Mouse (Mus musculus): ENCODE measurements around the gene 4930486L24Rik. TPM values are rescaled to one million over a fixed set of nuclear protein-coding genes. Genes with fewer than 3 reads are reported as not detected.
"Not testable (repeated sequence)": the region's sequence is repeated elsewhere in the genome, so short reads cannot be mapped to it uniquely, and the experiment has no call there.

Gene 4930486L24Rik
- not detected in 2 replicates for polyA plus RNA-seq (2012)

GRCm38 (mm10) chr13:60864281-60864680, at the start of gene 4930486L24Rik:
Gene 4930486L24Rik (minus strand): TSS chr13:60864475.
- no peak for TF ChIP-seq GATA1 (IDR thresholded peaks at IDR 0.05; ENCODE audit: low read length)

GRCm38 (mm10) chr13:60904780-60905179, 40.5 kb upstream of the 4930486L24Rik start, which contains the start of gene Tpbpb:
Gene Tpbpb (minus strand): TSS chr13:60904880.
- not testable (repeated sequence) for TF ChIP-seq GATA1 (IDR thresholded peaks at IDR 0.05; ENCODE audit: low read length)

DNA sequence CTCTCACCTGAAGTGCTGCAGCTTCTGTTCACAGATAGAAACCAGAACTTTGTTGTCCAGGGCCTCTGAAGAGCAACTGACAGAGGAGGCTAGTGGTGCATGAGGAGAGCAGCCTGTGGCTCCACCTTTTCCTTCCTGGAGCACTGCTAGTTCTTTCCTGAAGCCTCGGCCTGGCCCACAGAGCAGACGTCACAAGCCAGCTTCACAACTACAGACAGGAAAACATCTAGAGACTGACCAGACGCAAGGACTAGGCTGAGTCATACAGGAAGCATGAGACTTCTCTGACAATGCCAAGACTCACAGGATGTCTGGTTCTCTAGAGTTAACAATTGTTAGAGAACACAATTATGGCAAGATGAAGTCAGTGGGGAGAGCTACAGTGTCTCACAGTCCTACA, 33.1 kb upstream of the 4930486L24Rik start, which contains the start of gene Ctla2b:
Gene Ctla2b (minus strand): TSS at position 120 of the 400 bp plus-strand sequence.
- no peak for TF ChIP-seq GATA1 (IDR thresholded peaks at IDR 0.05; ENCODE audit: low read length)

DNA sequence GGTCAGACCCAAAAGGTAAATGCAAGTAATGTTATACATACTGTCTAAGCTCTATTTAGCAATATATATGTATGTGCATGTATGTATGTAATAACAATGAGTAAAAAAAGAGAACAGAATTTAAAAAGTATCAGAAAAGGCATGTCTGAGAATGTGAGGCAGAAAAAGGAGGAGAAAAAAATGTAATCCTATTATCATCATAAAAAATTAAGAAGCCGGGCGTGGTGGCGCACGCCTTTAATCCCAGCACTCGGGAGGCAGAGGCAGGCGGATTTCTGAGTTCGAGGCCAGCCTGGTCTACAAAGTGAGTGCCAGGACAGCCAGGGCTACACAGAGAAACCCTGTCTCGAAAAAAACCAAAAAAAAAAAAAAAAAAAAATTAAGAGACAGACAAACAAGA, 32.5 kb upstream of the 4930486L24Rik start, which contains the start of gene Gm49392:
Gene Gm49392 (minus strand): TSS at position 101 of the 400 bp plus-strand sequence.
- not testable (repeated sequence) for TF ChIP-seq GATA1 (IDR thresholded peaks at IDR 0.05; ENCODE audit: low read length)

DNA sequence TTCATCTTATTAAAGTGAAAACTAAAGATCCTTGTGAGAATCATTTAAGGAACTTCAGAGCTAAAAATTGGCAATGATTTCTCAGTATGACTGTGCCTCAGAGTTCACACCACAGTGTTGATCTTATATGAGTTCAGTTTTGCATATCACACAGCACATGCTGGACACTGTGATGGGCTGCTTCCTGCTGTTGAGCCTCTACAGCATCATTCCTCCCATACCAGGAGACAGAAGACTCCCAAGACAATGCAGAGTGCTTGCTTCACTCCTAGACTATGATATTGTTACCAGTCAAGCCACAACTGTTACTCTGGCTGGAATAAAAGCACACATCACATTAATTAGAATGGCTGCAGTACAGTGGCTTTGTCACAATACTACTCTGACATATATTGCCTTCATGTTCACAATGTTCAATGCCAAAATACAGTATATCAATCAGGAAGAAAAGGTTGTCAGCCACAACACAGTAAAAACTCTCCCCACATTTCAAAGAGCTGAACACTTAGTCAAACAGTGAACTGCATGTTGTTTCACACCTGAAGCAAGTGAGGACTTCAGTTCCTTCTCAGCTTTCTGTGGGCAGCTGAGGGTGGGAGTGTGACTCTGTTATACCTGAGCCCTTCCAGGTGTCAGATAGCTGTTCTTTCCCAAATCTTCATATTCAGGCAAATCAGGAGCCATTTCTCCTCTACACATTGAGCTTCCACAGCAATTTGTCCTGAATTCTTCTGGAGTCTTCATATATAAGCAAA, 31.3 kb upstream of the 4930486L24Rik start:
- TF ChIP-seq GATA1 (IDR thresholded peaks at IDR 0.05; ENCODE audit: low read length) = no peak

DNA sequence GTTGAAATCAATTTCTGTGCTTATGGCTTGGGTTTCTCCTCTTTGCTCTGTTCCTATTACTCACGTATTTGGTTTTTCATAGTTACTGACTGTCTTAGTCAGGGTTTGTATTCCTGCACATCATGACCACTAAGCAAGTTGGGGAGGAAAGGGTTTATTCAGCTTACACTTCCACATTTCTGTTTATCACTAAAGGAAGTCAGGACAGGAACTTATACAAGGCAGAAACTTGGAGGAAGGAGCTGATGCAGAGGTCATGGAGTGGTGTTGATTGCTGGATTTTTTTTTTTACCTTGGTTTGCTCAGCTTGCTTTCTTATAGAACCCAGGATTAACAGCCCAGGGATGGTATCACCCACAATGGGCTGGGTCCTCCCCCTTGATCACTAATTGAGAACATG, 28.0 kb upstream of the 4930486L24Rik start:
- TF ChIP-seq GATA1 (IDR thresholded peaks at IDR 0.05; ENCODE audit: low read length) = no peak

DNA sequence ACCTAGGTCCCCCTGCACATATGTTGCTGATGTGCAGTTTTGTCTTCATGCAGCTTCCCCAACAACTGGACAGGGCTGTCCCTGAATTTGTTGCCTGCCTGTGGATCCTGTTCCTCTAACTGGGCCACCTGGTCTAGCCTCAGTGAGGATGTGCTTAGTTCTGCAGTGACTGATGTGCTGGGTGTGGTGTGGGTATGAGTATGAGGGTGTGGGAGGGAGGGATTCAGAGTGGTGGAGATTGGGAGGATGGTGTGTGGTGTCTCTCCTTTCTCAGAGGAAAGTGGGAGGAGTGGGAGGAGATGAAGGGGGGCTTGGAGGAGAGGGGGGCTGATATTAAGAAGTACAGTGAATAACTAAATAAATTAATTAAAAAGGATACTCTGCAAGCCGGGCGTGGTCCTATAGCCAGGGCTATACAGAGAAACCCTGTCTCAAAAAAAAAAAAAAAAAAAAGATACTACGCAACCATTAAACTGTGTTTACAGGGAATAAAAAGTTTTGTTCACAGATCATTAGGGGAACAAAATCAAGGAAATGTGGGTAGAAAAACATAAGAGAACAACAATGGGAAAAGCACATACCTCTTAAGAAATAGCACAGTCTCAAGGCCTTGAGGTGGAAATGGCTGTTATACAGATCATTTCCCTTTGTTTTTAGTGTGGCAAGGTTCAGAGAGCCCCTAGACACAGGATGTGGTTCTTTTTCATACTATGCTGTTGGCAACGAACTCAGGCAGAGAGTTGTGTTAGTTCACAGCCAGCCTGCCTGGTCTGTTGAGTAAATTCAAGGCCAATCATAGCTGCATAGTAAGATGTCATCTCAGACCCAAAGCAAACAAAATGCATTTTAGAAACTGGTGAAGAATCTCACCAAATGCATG, 15.8 kb downstream of the 4930486L24Rik start:
- no peak for TF ChIP-seq GATA1 (IDR thresholded peaks at IDR 0.05; ENCODE audit: low read length)

DNA sequence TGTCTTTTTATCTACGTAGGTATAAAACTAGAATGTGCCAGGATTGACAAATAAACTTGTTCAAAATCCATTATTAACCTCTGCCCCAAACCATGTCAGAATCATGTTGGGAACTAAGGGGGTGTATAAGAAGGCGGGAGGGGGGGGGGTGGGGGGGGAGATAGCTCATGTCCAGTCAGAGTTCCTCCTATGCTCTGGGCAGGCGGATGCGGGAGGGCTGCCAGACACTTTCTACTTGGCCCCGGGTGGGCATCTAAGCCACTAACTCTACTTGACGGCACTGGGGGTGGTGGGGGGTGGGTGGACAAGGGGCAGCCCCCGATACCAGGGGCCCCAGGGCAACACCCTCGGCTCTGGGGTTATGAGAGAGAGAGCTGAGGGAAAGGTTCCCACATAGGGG, 21.1 kb downstream of the 4930486L24Rik start:
- TF ChIP-seq GATA1 (IDR thresholded peaks at IDR 0.05; ENCODE audit: low read length) = no peak

DNA sequence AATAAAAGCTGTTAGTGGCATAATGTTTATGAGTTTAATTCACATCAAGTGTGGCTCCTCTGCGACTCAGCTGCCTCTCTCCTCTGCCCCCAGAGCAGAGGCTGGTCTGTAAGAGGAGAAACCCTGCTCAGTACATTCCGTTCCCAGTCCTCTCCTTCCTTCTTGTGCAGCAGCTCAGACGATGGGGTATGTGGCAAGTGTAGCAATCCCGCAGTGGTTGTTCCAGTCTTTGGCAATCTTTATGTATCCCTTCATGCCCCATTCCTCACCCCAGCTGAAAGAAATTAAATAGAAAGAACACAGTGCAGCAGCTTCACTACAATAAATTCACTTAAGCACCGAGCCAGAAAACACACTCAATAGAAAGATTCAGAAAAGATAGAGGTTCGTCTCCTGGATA, 21.6 kb downstream of the 4930486L24Rik start:
- no peak for TF ChIP-seq GATA1 (IDR thresholded peaks at IDR 0.05; ENCODE audit: low read length)

DNA sequence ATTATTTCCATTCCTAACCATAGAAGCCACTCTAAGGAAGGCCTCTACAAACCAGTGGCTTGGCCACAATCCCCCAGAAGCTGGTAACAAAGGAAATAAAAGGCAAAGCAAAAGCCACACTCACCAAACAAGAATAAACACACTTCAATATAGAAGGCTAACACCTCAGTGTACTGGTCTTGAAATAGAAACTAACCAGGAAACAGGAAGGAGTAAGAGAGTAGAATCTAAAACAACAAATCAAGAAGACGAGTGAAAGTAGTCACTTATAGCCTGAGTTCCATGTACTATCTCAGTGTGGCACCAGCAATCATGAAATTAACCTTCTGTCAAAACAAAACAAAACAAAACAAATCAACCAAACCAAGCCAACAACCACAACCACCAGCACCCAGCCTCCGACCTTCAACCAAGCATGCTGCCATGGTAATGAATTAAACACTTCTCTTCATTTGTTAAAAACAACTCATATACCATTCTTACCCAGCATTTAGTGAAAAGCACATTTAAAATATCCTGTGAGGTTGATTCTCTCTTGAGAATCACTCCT, 24.8 kb downstream of the 4930486L24Rik start:
- no peak for TF ChIP-seq GATA1 (IDR thresholded peaks at IDR 0.05; ENCODE audit: low read length)

DNA sequence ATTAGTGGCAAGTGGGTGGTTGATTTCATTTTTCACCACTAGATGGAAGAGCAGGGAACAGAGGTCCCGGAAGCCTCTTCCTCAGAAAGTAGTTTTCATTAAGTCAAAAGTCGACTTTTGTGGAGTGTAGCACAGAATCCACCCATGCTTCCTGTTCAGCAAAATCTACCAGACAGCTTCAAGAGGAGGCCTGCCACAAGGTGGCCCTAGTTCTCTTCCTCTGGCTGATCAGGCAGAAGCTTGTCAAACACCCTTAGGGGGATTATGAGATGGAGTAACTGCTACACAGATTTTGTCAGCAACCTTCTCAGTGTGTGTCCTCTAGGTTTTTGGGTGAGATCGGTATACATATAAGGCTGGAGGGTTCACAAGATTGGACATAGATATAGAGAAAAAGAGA, 38.2 kb downstream of the 4930486L24Rik start:
- TF ChIP-seq GATA1 (IDR thresholded peaks at IDR 0.05; ENCODE audit: low read length) = no peak

GRCm38 (mm10) chr13:60820486-60821175, 43.6 kb downstream of the 4930486L24Rik start:
- no peak for TF ChIP-seq GATA1 (IDR thresholded peaks at IDR 0.05; ENCODE audit: low read length)

DNA sequence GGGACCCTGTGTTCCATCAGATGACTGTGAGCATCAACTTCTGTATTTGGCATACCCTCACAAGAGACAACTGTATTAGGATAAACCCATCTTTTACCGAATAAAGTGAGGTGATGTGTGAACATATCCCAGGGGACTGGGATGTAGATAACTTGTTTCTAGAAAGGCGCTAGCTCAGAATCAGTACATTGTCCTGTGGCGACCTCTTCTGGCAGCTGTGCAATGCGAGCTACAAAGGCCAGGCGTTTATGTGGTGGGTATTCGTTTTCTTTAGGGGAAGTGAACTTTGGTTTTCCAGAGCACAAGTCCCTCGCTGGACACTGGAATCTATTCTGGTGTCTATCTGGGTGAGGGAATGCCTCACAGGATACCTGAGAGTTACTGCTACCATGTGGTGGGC, 44.8 kb downstream of the 4930486L24Rik start:
- TF ChIP-seq GATA1 (IDR thresholded peaks at IDR 0.05; ENCODE audit: low read length) = no peak

DNA sequence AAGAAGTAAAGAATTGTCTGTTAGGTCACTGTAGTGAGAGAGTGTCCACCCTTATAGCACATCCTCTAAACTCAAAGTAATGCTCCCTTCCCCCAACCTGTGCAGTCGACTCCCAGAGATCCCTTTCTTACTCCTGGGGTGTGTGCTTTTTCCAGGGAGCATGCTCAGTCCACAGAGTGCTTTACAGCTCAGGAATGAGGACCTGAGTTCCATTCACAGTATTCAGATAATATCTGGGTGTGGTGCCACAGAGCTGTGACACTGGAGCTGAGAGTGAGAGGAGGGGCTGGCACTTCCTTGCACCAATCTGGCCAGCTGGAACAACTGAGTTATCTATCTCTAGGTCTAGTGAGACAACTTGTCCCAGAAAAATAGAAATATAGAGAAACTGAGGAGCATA, 50.6 kb downstream of the 4930486L24Rik start:
- no peak for TF ChIP-seq GATA1 (IDR thresholded peaks at IDR 0.05; ENCODE audit: low read length)

DNA sequence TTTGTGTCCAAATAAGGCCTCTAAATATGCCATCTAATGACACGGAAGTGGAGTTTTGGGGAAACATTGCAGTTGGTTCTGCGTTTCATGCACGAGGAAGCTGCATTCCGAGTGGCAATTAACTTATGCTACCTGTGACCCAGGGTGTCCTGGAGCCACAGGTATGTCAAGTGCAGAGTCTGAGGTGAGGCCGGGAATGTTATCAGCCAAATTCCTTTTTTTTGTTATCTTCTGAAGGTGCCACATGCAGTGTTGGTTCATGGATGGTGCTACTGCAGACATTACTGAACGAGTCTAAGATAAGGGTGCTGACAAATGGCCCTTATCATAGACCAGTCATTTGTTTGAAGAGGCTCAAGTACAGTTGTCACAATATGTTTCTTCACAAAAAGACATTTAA, 51.5 kb downstream of the 4930486L24Rik start:
- no peak for TF ChIP-seq GATA1 (IDR thresholded peaks at IDR 0.05; ENCODE audit: low read length)

Data from G1E-ER4 (cell line).